7 mouse cellular contexts compared by ENCODE assay signal in the genomic region with DNA sequence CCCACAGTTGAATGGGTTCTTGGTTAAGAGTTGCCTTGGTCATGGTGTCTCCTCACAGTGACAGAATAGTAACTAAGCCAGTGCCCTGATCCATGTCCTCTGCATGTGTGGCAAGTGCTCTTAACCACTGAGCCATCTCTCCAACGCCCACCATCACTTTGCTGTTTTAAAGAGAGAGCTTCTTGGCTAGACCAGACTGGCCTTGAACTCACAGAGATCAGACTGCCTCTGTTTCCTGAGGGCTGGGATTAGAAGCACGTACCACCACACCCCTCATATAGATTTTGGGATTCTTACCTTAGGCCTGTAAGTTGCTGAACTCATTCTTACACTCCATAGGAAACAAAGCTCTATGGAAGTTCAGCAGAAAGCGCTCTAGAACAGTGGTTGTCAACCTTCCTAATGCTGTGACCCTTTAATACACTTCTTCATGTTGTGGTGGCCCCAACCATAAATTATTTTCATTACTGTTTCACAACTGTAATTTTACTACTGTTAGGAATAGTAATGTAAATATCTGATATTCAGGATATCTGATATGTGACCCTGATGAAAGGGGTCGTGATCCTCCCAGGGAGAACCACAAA.
DNase-seq lines count a peak whose midpoint lies in the region; ATAC-seq and TF ChIP-seq lines count a peak whose summit lies in the region.

No protein-coding gene starts in this region.

- peak overlapping the region; percentile 65 for H3K4me2 ChIP-seq in liver, embryonic 11.5 days
- H3K4me2 ChIP-seq in forebrain, embryonic 14.5 days (ENCODE audit: low read length), result peak overlapping the region; percentile 45
- peak overlapping the region; percentile 56; the same call in 1 of the 2 replicates for H3K4me2 ChIP-seq in intestine, postnatal 0 days (replicated peaks; ENCODE audit: low read depth)
- peak overlapping the region; percentile 59 for H3K4me2 ChIP-seq in neural tube, embryonic 15.5 days

- H3K9me3 ChIP-seq in liver, embryonic 11.5 days (ENCODE audit: control insufficient read depth, low read length), result no peaks in the 10 kb centered on the region
- H3K9me3 ChIP-seq in forebrain, embryonic 14.5 days (replicated peaks; ENCODE audit: control insufficient read depth, low read length), result no peaks in the 10 kb centered on the region
- no peaks in the 10 kb centered on the region for H3K9me3 ChIP-seq in intestine, postnatal 0 days (ENCODE audit: control insufficient read depth)
- no peaks in the 10 kb centered on the region for H3K9me3 ChIP-seq in neural tube, embryonic 15.5 days (replicated peaks)

- no peak overlapping the region for H3K27ac ChIP-seq in liver, embryonic 11.5 days (ENCODE audit: low read depth, low read length)
- no peak overlapping the region for H3K27ac ChIP-seq in forebrain, embryonic 14.5 days (ENCODE audit: low read depth, low read length)
- H3K27ac ChIP-seq in intestine, postnatal 0 days (ENCODE audit: low read depth, low read length), result 0 out of 2 replicates have a peak overlapping the region, but pooled peaks have one; percentile 24
- peak overlapping the region; percentile 82; the same call in 1 of the 2 replicates for H3K27ac ChIP-seq in neural tube, embryonic 15.5 days (replicated peaks)
- H3K27ac ChIP-seq in kidney, adult 2 months (ENCODE audit: insufficient read depth, low read depth, low read length), result no peak overlapping the region

- H3K36me3 ChIP-seq in liver, embryonic 11.5 days (ENCODE audit: control insufficient read depth, insufficient read depth, low read length), result no peaks in the 10 kb centered on the region
- no peaks in the 10 kb centered on the region for H3K36me3 ChIP-seq in forebrain, embryonic 14.5 days (ENCODE audit: control insufficient read depth, insufficient read depth, low read length)
- no peaks in the 10 kb centered on the region for H3K36me3 ChIP-seq in intestine, postnatal 0 days (ENCODE audit: control insufficient read depth, insufficient read depth)
- no peaks in the 10 kb centered on the region for H3K36me3 ChIP-seq in neural tube, embryonic 15.5 days
- no peaks in the 10 kb centered on the region for H3K36me3 ChIP-seq in kidney, adult 2 months (ENCODE audit: control insufficient read depth, insufficient read depth, low read length)

- no peak for TF ChIP-seq CTCF in intestine, postnatal 0 days (IDR thresholded peaks at IDR 0.05; ENCODE audit: low read depth)
- TF ChIP-seq CTCF in kidney, adult 2 months (conservative IDR thresholded peaks at IDR 0.05; ENCODE audit: insufficient read depth, insufficient read length, low read depth, low read length), result no peak

- TF ChIP-seq POLR2A in kidney, adult 2 months (IDR thresholded peaks at IDR 0.05; ENCODE audit: low read depth, low read length), result no peak

- peaks cover 14% of the 10 kb centered on the region for H3K4me1 ChIP-seq in liver, embryonic 11.5 days (replicated peaks; ENCODE audit: control insufficient read depth, insufficient read depth, low read length)
- peaks cover 4% of the 10 kb centered on the region for H3K4me1 ChIP-seq in forebrain, embryonic 14.5 days (ENCODE audit: control insufficient read depth, insufficient read depth, low read length)
- H3K4me1 ChIP-seq in intestine, postnatal 0 days (replicated peaks; ENCODE audit: control insufficient read depth, insufficient read depth, low read length), result peaks cover 10% of the 10 kb centered on the region; the same call in 1 of the 2 replicates
- H3K4me1 ChIP-seq in neural tube, embryonic 15.5 days, result peaks cover 40% of the 10 kb centered on the region
- peaks cover 5% of the 10 kb centered on the region; the same call in 1 of the 2 replicates for H3K4me1 ChIP-seq in kidney, adult 2 months (ENCODE audit: control insufficient read depth, insufficient read depth, low read length)

- ATAC-seq in liver, embryonic 11.5 days (replicated peaks; ENCODE audit: low FRiP score), result no peak
- ATAC-seq in forebrain, embryonic 14.5 days, result 0 out of 2 replicates have a peak, but pooled peaks have one; percentile 3
- no peak for ATAC-seq in intestine, postnatal 0 days
- ATAC-seq in neural tube, embryonic 15.5 days (ENCODE audit: low FRiP score), result no peak

- no peak for DNase-seq in liver, embryonic 11.5 days (ENCODE audit: low spot score)
- no peak for DNase-seq in liver
- no peak for DNase-seq in forebrain, embryonic 14.5 days (ENCODE audit: low spot score)
- no peak for DNase-seq in kidney, adult 2 months
- DNase-seq in frontal cortex, adult 2 months (ENCODE audit: extremely low spot score in 1 of 2, low spot score in 1 of 2), result no peak

- WGBS in liver, embryonic 11.5 days, result 62% methylated on average over 4 of the region's 4 CpGs
- 68% methylated on average over 4 of the region's 4 CpGs for WGBS in forebrain, embryonic 14.5 days
- 71% methylated on average over 4 of the region's 4 CpGs for WGBS in intestine, postnatal 0 days
- WGBS in neural tube, embryonic 15.5 days, result 70% methylated on average over 4 of the region's 4 CpGs
- 79% methylated on average over 4 of the region's 4 CpGs for WGBS in kidney, adult 2 months

- H3K4me3 ChIP-seq in liver, embryonic 11.5 days (ENCODE audit: low read depth, low read length), result no peak overlapping the region
- H3K4me3 ChIP-seq in forebrain, embryonic 14.5 days (ENCODE audit: low read depth, low read length), result peak overlapping the region; percentile 25; the same call in 1 of the 2 replicates
- H3K4me3 ChIP-seq in intestine, postnatal 0 days (ENCODE audit: low read depth, low read length), result no peak overlapping the region
- peak overlapping the region; percentile 34; the same call in 1 of the 2 replicates for H3K4me3 ChIP-seq in neural tube, embryonic 15.5 days (replicated peaks)
- no peak overlapping the region for H3K4me3 ChIP-seq in kidney, adult 2 months (ENCODE audit: insufficient read depth, low read depth, low read length)

- H3K27me3 ChIP-seq in liver, embryonic 11.5 days (replicated peaks; ENCODE audit: control insufficient read depth, insufficient read depth, low read length), result no peaks in the 10 kb centered on the region; the same call in 1 of the 2 replicates
- H3K27me3 ChIP-seq in forebrain, embryonic 14.5 days (replicated peaks; ENCODE audit: control insufficient read depth, insufficient read depth, low read length), result no peaks in the 10 kb centered on the region
- H3K27me3 ChIP-seq in intestine, postnatal 0 days (replicated peaks; ENCODE audit: control insufficient read depth, insufficient read depth, low read length), result no peaks in the 10 kb centered on the region
- H3K27me3 ChIP-seq in neural tube, embryonic 15.5 days (replicated peaks), result no peaks in the 10 kb centered on the region
- no peaks in the 10 kb centered on the region for H3K27me3 ChIP-seq in kidney, adult 2 months (replicated peaks; ENCODE audit: control insufficient read depth, insufficient read depth, low read length)

- H3K9ac ChIP-seq in liver, embryonic 11.5 days (ENCODE audit: low read depth, low read length), result no peak overlapping the region
- H3K9ac ChIP-seq in forebrain, embryonic 14.5 days (ENCODE audit: low read length), result no peak overlapping the region
- no peak overlapping the region for H3K9ac ChIP-seq in intestine, postnatal 0 days (ENCODE audit: low read depth, low read length)
- no peak overlapping the region for H3K9ac ChIP-seq in neural tube, embryonic 15.5 days (replicated peaks)

Comparison
In these comparisons a context has a peak if more than half of its experiments do, and no peak if none do; other contexts are left out.
1. H3K27ac ChIP-seq: peak in intestine, postnatal 0 days (single experiment) and neural tube, embryonic 15.5 days (single experiment); none in liver, embryonic 11.5 days (single experiment), forebrain, embryonic 14.5 days (single experiment) and kidney, adult 2 months (single experiment).
2. H3K4me3 ChIP-seq: peak in forebrain, embryonic 14.5 days (single experiment) and neural tube, embryonic 15.5 days (single experiment); none in liver, embryonic 11.5 days (single experiment), intestine, postnatal 0 days (single experiment) and kidney, adult 2 months (single experiment).
3. Peak in every context shown above with its lines, with median percentiles within 50 percentile points of each other: H3K4me2 ChIP-seq.